Mouse (Mus musculus) erythroblast, embryonic 14.5 days (primary cell): ENCODE results near the gene Smurf1.

ENCODE experiments used
- GATA1 ChIP-seq: IDR thresholded peaks from 2 replicates; pipeline ENCODE4 v1.6.1; 2012; ENCODE audit warnings: low read length, inconsistent platforms, mixed read lengths
- TAL1 ChIP-seq: IDR thresholded peaks from 3 replicates; pipeline ENCODE4 v1.6.1; 2012; ENCODE audit warnings: low read length, inconsistent platforms, mixed read lengths

DNA sequence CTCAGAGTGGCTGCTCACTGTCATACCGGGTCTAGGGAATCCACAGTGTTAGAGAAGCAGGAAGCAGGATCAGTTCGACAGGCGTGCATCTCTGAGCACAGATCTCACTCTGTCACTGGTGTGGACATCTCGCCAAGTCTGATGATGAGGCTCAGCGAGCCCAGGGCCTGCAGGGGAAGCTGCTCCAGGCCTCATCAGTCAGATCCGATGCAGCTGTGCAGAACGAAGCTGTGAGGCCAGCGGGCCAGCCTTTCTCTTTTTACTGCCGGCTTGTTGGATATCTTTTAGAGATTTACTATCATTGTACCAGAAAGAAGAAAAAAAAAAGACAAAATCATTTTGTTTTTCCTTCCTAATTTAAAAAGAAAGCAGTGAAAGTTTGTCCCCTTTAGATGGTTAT, 106.4 kb downstream of the Smurf1 start:
- TF ChIP-seq GATA1 (no peak), TAL1 (no peak)
